In the genomic region with DNA sequence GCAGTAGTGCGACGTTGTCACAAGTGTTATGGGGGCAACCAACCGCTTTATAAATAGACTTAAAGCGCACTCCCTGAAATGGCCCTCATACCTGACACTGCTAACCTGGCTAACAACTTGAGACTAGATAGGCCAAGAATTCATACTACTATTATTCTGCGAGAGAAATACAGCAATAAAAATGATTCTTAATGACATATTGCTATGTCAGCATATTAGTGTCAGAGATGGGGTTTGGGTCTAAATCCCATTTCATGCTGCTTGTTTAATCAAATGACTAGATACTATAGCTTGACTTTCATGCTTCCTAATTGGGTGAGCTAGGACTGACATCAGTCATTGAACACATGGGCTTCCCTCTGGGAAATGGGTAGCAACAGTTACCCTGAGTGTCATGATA, we compare ENCODE assay signal across 25 mouse cellular contexts. TPM values are rescaled to one million over a fixed set of nuclear protein-coding genes. Genes with fewer than 3 reads are reported as not detected.
DNase-seq lines count a peak whose midpoint lies in the region; ATAC-seq and TF ChIP-seq lines count a peak whose summit lies in the region.
"Had no signal": no experiment of that assay in that cellular context is flagged by ENCODE, and none has a peak within 500 bp of the region (broad histone marks: within the 10 kb centered on the region; RNA-seq: fewer than 3 reads in every experiment).

No protein-coding gene starts in this region.

- WGBS in midbrain, embryonic 14.5 days: 98% methylated on average over 5 of the region's 5 CpGs

- TF ChIP-seq CTCF in CH12.LX (conservative IDR thresholded peaks at IDR 0.05 in 1 of 2, IDR thresholded peaks at IDR 0.05 in 1 of 2; ENCODE audit: low read depth in 2 of 2, low read length in 2 of 2): no peak

- no peaks in the 10 kb centered on the region for H3K9me3 ChIP-seq in CH12.LX (replicated peaks; ENCODE audit: low read length)
- no peaks in the 10 kb centered on the region for H3K9me3 ChIP-seq in ES-E14 (ENCODE audit: control insufficient read depth, insufficient read depth, low read depth, low read length)
- no peaks in the 10 kb centered on the region for H3K9me3 ChIP-seq in midbrain, embryonic 14.5 days (ENCODE audit: control insufficient read depth, low read length)

- no peaks in the 10 kb centered on the region for H3K27me3 ChIP-seq in CH12.LX (replicated peaks)
- no peaks in the 10 kb centered on the region for H3K27me3 ChIP-seq in midbrain, embryonic 14.5 days (ENCODE audit: control insufficient read depth, insufficient read depth, low read length)
- H3K27me3 ChIP-seq: Patski had no signal

- DNase-seq in CH12.LX (ENCODE audit: extremely low read depth) (no peak), ES-E14 (ENCODE audit: low read depth, low spot score) (no peak)
- DNase-seq in spleen, postnatal 36 days (ENCODE audit: low spot score in 2 of 2): no peak
- no peak for DNase-seq in midbrain, embryonic 14.5 days
- DNase-seq: adrenal gland, adult 2 months; adrenal gland, adult 8-10 months; adrenal gland, postnatal 10 days; adrenal gland, postnatal 14 days; adrenal gland, postnatal 25 days; adrenal gland, postnatal 36 days; B cell, adult 2 months; cerebellum, adult 11 months; cerebellum, adult 11-12 months; cerebellum, adult 18-20 months; cerebellum, adult 2 months; cerebellum, adult 8-10 months had no signal

- in situ Hi-C loops in CH12.LX (cut with MboI; ENCODE audit: low pct_ligation_motif_present, low pct_unique_long_range_greater_than_20kb, low sequenced_read_pairs) (no loop called here), ES-E14 (cut with MboI; ENCODE audit: low sequenced_read_pairs in 2 of 2, unreplicated experiment in 2 of 2) (no loop called here)

- dilution Hi-C loops in CH12.LX (cut with MboI; ENCODE audit: extremely low pct_ligation_motif_present, extremely low pct_unique_long_range_greater_than_20kb, low sequenced_read_pairs): no loop called here

- TF ChIP-seq RAD21 in CH12.LX (IDR thresholded peaks at IDR 0.05; ENCODE audit: low read depth, low read length): no peak

- H3K4me1 ChIP-seq in CH12.LX (ENCODE audit: control insufficient read depth in 1 of 2, insufficient read depth in 2 of 2) (peaks cover 0 to 36% of the 10 kb centered on the region in 2 experiments; a peak in 2 of 4 replicates), ES-E14 (ENCODE audit: control insufficient read depth in 2 of 2, insufficient read depth in 2 of 2, low read length in 2 of 2, poor library complexity in 1 of 2) (no peaks in the 10 kb centered on the region)
- H3K4me1 ChIP-seq in midbrain, embryonic 14.5 days (ENCODE audit: control insufficient read depth, insufficient read depth, low read length): no peaks in the 10 kb centered on the region

- ATAC-seq in midbrain, embryonic 14.5 days (ENCODE audit: low FRiP score, low TSS enrichment): no peak
- ATAC-seq: activated CD4-positive, CD25-positive, alpha-beta regulatory T cell, adult 4 months; CD4-positive, CD25-positive, alpha-beta regulatory T cell, adult 4 months; Patski had no signal

- H3K4me3 ChIP-seq in CH12.LX (replicated peaks in 1 of 3; ENCODE audit: low read depth in 2 of 3, low read length in 2 of 3, poor library complexity in 1 of 3): no peak overlapping the region
- no peak overlapping the region for H3K4me3 ChIP-seq in ES-E14 (ENCODE audit: insufficient read depth in 1 of 2, low read depth in 1 of 2, low read length in 2 of 2, poor library complexity in 1 of 2, severe bottlenecking in 1 of 2)
- H3K4me3 ChIP-seq in midbrain, embryonic 14.5 days (replicated peaks; ENCODE audit: low read depth, low read length): no peak overlapping the region

- no peak for TF ChIP-seq EP300 in CH12.LX (IDR thresholded peaks at IDR 0.05; ENCODE audit: low read length)

- H3K79me2 ChIP-seq in CH12.LX (replicated peaks; ENCODE audit: control insufficient read depth, extremely low read depth, insufficient read depth, poor library complexity, severe bottlenecking): no peaks in the 10 kb centered on the region

- no peak overlapping the region for H3K27ac ChIP-seq in CH12.LX (ENCODE audit: insufficient read depth, low read depth)
- H3K27ac ChIP-seq in ES-E14 (ENCODE audit: insufficient read depth, low read depth, low read length, poor library complexity, severe bottlenecking): no peak overlapping the region
- no peak overlapping the region for H3K27ac ChIP-seq in midbrain, embryonic 14.5 days (replicated peaks; ENCODE audit: low read depth, low read length)

- no peak overlapping the region for H3K4me2 ChIP-seq in CH12.LX (ENCODE audit: insufficient read depth, low read depth, poor library complexity, severe bottlenecking)
- H3K4me2 ChIP-seq in midbrain, embryonic 14.5 days (ENCODE audit: low read length): no peak overlapping the region

- H3K9ac ChIP-seq in CH12.LX (ENCODE audit: insufficient read depth, low read depth) (no peak overlapping the region), ES-E14 (ENCODE audit: insufficient read depth, low read depth, low read length, poor library complexity, severe bottlenecking) (no peak overlapping the region; the same call in 1 of the 2 replicates)
- no peak overlapping the region for H3K9ac ChIP-seq in midbrain, embryonic 14.5 days (replicated peaks; ENCODE audit: low read length)

- no peak for TF ChIP-seq POLR2A in CH12.LX (IDR thresholded peaks at IDR 0.05; ENCODE audit: low read depth, low read length)

- H3K36me3 ChIP-seq in CH12.LX (replicated peaks in 1 of 2; ENCODE audit: control insufficient read depth in 1 of 2, insufficient read depth in 1 of 2, low read length in 1 of 2) (no peaks in the 10 kb centered on the region), ES-E14 (ENCODE audit: control insufficient read depth, insufficient read depth, low read length, poor library complexity, severe bottlenecking) (no peaks in the 10 kb centered on the region)
- H3K36me3 ChIP-seq in midbrain, embryonic 14.5 days (ENCODE audit: control insufficient read depth, insufficient read depth, low read length): no peaks in the 10 kb centered on the region
- H3K36me3 ChIP-seq: G1E had no signal

TF ChIP-seq in CH12.LX, 34 proteins besides CTCF, POLR2A, EP300 and RAD21:
- TF ChIP-seq MAFK (IDR thresholded peaks at IDR 0.05; ENCODE audit: insufficient replicate concordance, low read length) (peak; percentile 82), CHD1 (IDR thresholded peaks at IDR 0.05; ENCODE audit: low read depth, low read length) (no peak)
TF ChIP-seq in CH12.LX: peak in this region for 1.

TF ChIP-seq in ES-E14, 5 proteins besides CTCF, POLR2A, EP300 and RAD21:
- TF ChIP-seq MAFK (IDR thresholded peaks at IDR 0.05; ENCODE audit: insufficient read depth, low read depth, low read length) (peak; percentile 68; the same call in 1 of the 2 replicates), ZC3H11A (IDR thresholded peaks at IDR 0.05; ENCODE audit: borderline replicate concordance, low read depth, low read length) (no peak)

RNA-seq across cellular contexts. Expression of gene Ifng, which starts 39.3 kb away (rescaled TPM):
- total RNA-seq in CH12.LX (2012; rRNA removed) (not detected in 2 replicates), CH12.LX (2014; rRNA removed) (0.27 TPM in 1 of 2 replicates, not detected in the other), ES-E14 (2012; rRNA removed) (not detected in 2 replicates)
- not detected in 2 replicates for polyA plus RNA-seq in CH12.LX (2012; ENCODE audit: insufficient read length, low read depth)
- polyA plus RNA-seq in midbrain, embryonic 14.5 days (2014; fragmentation: Nextera tagmentation; extraction: Ambion mirVana): not detected in 2 replicates
- total RNA-seq: adrenal gland, adult 18-20 months; adrenal gland, adult 2 months; adrenal gland, postnatal 10 days; adrenal gland, postnatal 14 days; adrenal gland, postnatal 25 days; adrenal gland, postnatal 36 days; adrenal gland, postnatal 4 days; G1E; MEL had no signal
- polyA plus RNA-seq: adrenal gland, adult 2 months; brain, embryonic 14.5 days; C2C12; cerebellum, adult 2 months; G1E; Patski had no signal
